Mouse (Mus musculus): ENCODE data around the gene Veph1. TPM values are rescaled to one million over a fixed set of nuclear protein-coding genes. Genes with fewer than 3 reads are reported as not detected.
A peak's percentile ranks its signal among the peaks of the same experiment; 100 is the strongest.

Veph1 gene
- total RNA-seq, 1 experiment: 0.67 TPM

GRCm38 (mm10) chr3:66050092-66050886 is 246.3 kb downstream of the Veph1 start:
- Histone ChIP-seq H3K4me3 (ENCODE audit: insufficient read depth in 1 of 2, low read depth in 1 of 2, low read length in 2 of 2, poor library complexity in 1 of 2, severe bottlenecking in 1 of 2) (no peak overlapping the region), H3K27ac (ENCODE audit: insufficient read depth, low read depth, low read length, poor library complexity, severe bottlenecking) (no peak overlapping the region), H3K9me3 (ENCODE audit: control insufficient read depth, insufficient read depth, low read depth, low read length) (no peaks in the 10 kb centered on the region), H3K9ac (ENCODE audit: insufficient read depth, low read depth, low read length, poor library complexity, severe bottlenecking) (no peak overlapping the region), H3K4me1 (ENCODE audit: control insufficient read depth in 2 of 2, insufficient read depth in 2 of 2, low read length in 2 of 2, poor library complexity in 1 of 2) (no peaks in the 10 kb centered on the region), H3K36me3 (ENCODE audit: control insufficient read depth, insufficient read depth, low read length, poor library complexity, severe bottlenecking) (no peaks in the 10 kb centered on the region)
- DNase-seq (ENCODE audit: low read depth, low spot score): no peak
- TF ChIP-seq HCFC1 (IDR thresholded peaks at IDR 0.05; ENCODE audit: borderline replicate concordance, insufficient read depth, low read length): no peak
- TF ChIP-seq MAFK (IDR thresholded peaks at IDR 0.05; ENCODE audit: insufficient read depth, low read depth, low read length): no peak
- no peak for TF ChIP-seq CHD2 (IDR thresholded peaks at IDR 0.05; ENCODE audit: low read depth, low read length)
- TF ChIP-seq ZNF384 (IDR thresholded peaks at IDR 0.05; ENCODE audit: low read depth, low read length): no peak
- no peak for TF ChIP-seq ZC3H11A (IDR thresholded peaks at IDR 0.05; ENCODE audit: borderline replicate concordance, low read depth, low read length)
- in situ Hi-C loops (cut with MboI; ENCODE audit: low sequenced_read_pairs in 2 of 2, unreplicated experiment in 2 of 2): no loop called here

GRCm38 (mm10) chr3:66040857-66041494 is 255.7 kb downstream of the Veph1 start:
- Histone ChIP-seq H3K9me3 (ENCODE audit: control insufficient read depth, insufficient read depth, low read depth, low read length) (no peaks in the 10 kb centered on the region), H3K27ac (ENCODE audit: insufficient read depth, low read depth, low read length, poor library complexity, severe bottlenecking) (no peak overlapping the region), H3K4me1 (ENCODE audit: control insufficient read depth in 2 of 2, insufficient read depth in 2 of 2, low read length in 2 of 2, poor library complexity in 1 of 2) (no peaks in the 10 kb centered on the region), H3K4me3 (ENCODE audit: insufficient read depth in 1 of 2, low read depth in 1 of 2, low read length in 2 of 2, poor library complexity in 1 of 2, severe bottlenecking in 1 of 2) (no peak overlapping the region), H3K9ac (ENCODE audit: insufficient read depth, low read depth, low read length, poor library complexity, severe bottlenecking) (no peak overlapping the region), H3K36me3 (ENCODE audit: control insufficient read depth, insufficient read depth, low read length, poor library complexity, severe bottlenecking) (no peaks in the 10 kb centered on the region)
- TF ChIP-seq ZC3H11A (IDR thresholded peaks at IDR 0.05; ENCODE audit: borderline replicate concordance, low read depth, low read length) (no peak), MAFK (IDR thresholded peaks at IDR 0.05; ENCODE audit: insufficient read depth, low read depth, low read length) (0 out of 2 replicates have a peak, but pooled peaks have one; percentile 22)
- DNase-seq (ENCODE audit: low read depth, low spot score): no peak
- in situ Hi-C loops (cut with MboI; ENCODE audit: low sequenced_read_pairs in 2 of 2, unreplicated experiment in 2 of 2): no loop called here

GRCm38 (mm10) chr3:66035226-66035625 is 261.4 kb downstream of the Veph1 start:
- Histone ChIP-seq H3K36me3 (ENCODE audit: control insufficient read depth, insufficient read depth, low read length, poor library complexity, severe bottlenecking) (no peaks in the 10 kb centered on the region), H3K4me3 (ENCODE audit: insufficient read depth in 1 of 2, low read depth in 1 of 2, low read length in 2 of 2, poor library complexity in 1 of 2, severe bottlenecking in 1 of 2) (no peak overlapping the region), H3K9ac (ENCODE audit: insufficient read depth, low read depth, low read length, poor library complexity, severe bottlenecking) (no peak overlapping the region), H3K4me1 (ENCODE audit: control insufficient read depth in 2 of 2, insufficient read depth in 2 of 2, low read length in 2 of 2, poor library complexity in 1 of 2) (no peaks in the 10 kb centered on the region), H3K27ac (ENCODE audit: insufficient read depth, low read depth, low read length, poor library complexity, severe bottlenecking) (no peak overlapping the region), H3K9me3 (ENCODE audit: control insufficient read depth, insufficient read depth, low read depth, low read length) (no peaks in the 10 kb centered on the region)
- no peak for TF ChIP-seq ZNF384 (IDR thresholded peaks at IDR 0.05; ENCODE audit: low read depth, low read length)
- no peak for TF ChIP-seq HCFC1 (IDR thresholded peaks at IDR 0.05; ENCODE audit: borderline replicate concordance, insufficient read depth, low read length)
- no peak for TF ChIP-seq CHD2 (IDR thresholded peaks at IDR 0.05; ENCODE audit: low read depth, low read length)
- no peak for TF ChIP-seq MAFK (IDR thresholded peaks at IDR 0.05; ENCODE audit: insufficient read depth, low read depth, low read length)
- TF ChIP-seq ZC3H11A (IDR thresholded peaks at IDR 0.05; ENCODE audit: borderline replicate concordance, low read depth, low read length): no peak
- no peak for DNase-seq (ENCODE audit: low read depth, low spot score)
- in situ Hi-C loops (cut with MboI; ENCODE audit: low sequenced_read_pairs in 2 of 2, unreplicated experiment in 2 of 2): no loop called here

GRCm38 (mm10) chr3:66033346-66033745 is 263.3 kb downstream of the Veph1 start:
- DNase-seq (ENCODE audit: low read depth, low spot score): no peak
- H3K9me3 ChIP-seq (ENCODE audit: control insufficient read depth, insufficient read depth, low read depth, low read length): no peaks in the 10 kb centered on the region
- H3K4me3 ChIP-seq (ENCODE audit: insufficient read depth in 1 of 2, low read depth in 1 of 2, low read length in 2 of 2, poor library complexity in 1 of 2, severe bottlenecking in 1 of 2): no peak overlapping the region
- H3K27ac ChIP-seq (ENCODE audit: insufficient read depth, low read depth, low read length, poor library complexity, severe bottlenecking): no peak overlapping the region
- in situ Hi-C loops (cut with MboI; ENCODE audit: low sequenced_read_pairs in 2 of 2, unreplicated experiment in 2 of 2): no loop called here
- H3K4me1 ChIP-seq (ENCODE audit: control insufficient read depth in 2 of 2, insufficient read depth in 2 of 2, low read length in 2 of 2, poor library complexity in 1 of 2): no peaks in the 10 kb centered on the region
- TF ChIP-seq CHD2 (IDR thresholded peaks at IDR 0.05; ENCODE audit: low read depth, low read length): no peak
- no peak for TF ChIP-seq MAFK (IDR thresholded peaks at IDR 0.05; ENCODE audit: insufficient read depth, low read depth, low read length)
- TF ChIP-seq ZC3H11A (IDR thresholded peaks at IDR 0.05; ENCODE audit: borderline replicate concordance, low read depth, low read length): no peak
- TF ChIP-seq HCFC1 (IDR thresholded peaks at IDR 0.05; ENCODE audit: borderline replicate concordance, insufficient read depth, low read length): no peak
- no peak for TF ChIP-seq ZNF384 (IDR thresholded peaks at IDR 0.05; ENCODE audit: low read depth, low read length)
- H3K36me3 ChIP-seq (ENCODE audit: control insufficient read depth, insufficient read depth, low read length, poor library complexity, severe bottlenecking): no peaks in the 10 kb centered on the region
- H3K9ac ChIP-seq (ENCODE audit: insufficient read depth, low read depth, low read length, poor library complexity, severe bottlenecking): no peak overlapping the region
